Mouse (Mus musculus) heart, embryonic 12.5 days (tissue): ENCODE results near the gene Cop1. TPM values are rescaled to one million over a fixed set of nuclear protein-coding genes. Genes with fewer than 3 reads are reported as not detected.
"Not testable (repeated sequence)": the region's sequence is repeated elsewhere in the genome, so short reads cannot be mapped to it uniquely, and the experiment has no call there.

Experiments
- ATAC-seq: fragments of 200-750 bp; cut with Nextera tagmentation; 2 replicates; pipeline ENCODE4 v1.8.0; 2017; ENCODE audit warnings: moderate TSS enrichment, moderate library complexity; ENCODE audit not compliant: insufficient number of reproducible peaks, low FRiP score
- H3K27ac ChIP-seq: fragments of 300-500 bp; sonication (generic); 2 replicates; pipeline ENCODE4 v1.5.1; 2016; ENCODE audit warnings: mild to moderate bottlenecking, moderate library complexity; ENCODE audit not compliant: poor library complexity, severe bottlenecking
- H3K27me3 ChIP-seq: fragments of 300-500 bp; sonication (generic); replicated peaks from 2 replicates; pipeline ENCODE4 v1.6.1; 2016; ENCODE audit warnings: mild to moderate bottlenecking, moderate library complexity
- H3K36me3 ChIP-seq: fragments of 300-500 bp; sonication (generic); 2 replicates; pipeline ENCODE4 v1.6.1; 2016; ENCODE audit warnings: mild to moderate bottlenecking, moderate library complexity
- H3K4me1 ChIP-seq: fragments of 300-500 bp; sonication (generic); replicated peaks from 2 replicates; pipeline ENCODE4 v1.6.1; 2016; ENCODE audit warnings: mild to moderate bottlenecking
- H3K4me2 ChIP-seq: fragments of 300-500 bp; sonication (generic); 2 replicates; pipeline ENCODE4 v1.6.1; 2016; ENCODE audit warnings: mild to moderate bottlenecking, moderate library complexity
- H3K4me3 ChIP-seq: fragments of 300-500 bp; sonication (generic); 2 replicates; pipeline ENCODE4 v1.5.1; 2016; ENCODE audit warnings: mild to moderate bottlenecking
- H3K9ac ChIP-seq: fragments of 300-500 bp; sonication (generic); 2 replicates; pipeline ENCODE4 v1.6.1; 2016; ENCODE audit warnings: mild to moderate bottlenecking, moderate library complexity
- H3K9me3 ChIP-seq: fragments of 300-500 bp; sonication (generic); replicated peaks from 2 replicates; pipeline ENCODE4 v1.6.1; 2016; ENCODE audit warnings: mild to moderate bottlenecking, moderate library complexity
- WGBS: fragments of 180-500 bp; shearing (Covaris S2); methylation state at CpG from one replicate; pipeline ENCODE4 v1.1.7; 2016; 5-methylcytosine and 5-hydroxymethylcytosine counted together
- polyA plus RNA-seq: library from polyadenylated mRNA; unstranded; fragments of >200 nt; fragmentation: Nextera tagmentation; extraction: Ambion mirVana; gene quantifications from 2 replicates; pipeline ENCODE4 v1.2.1, GENCODE M21; 2016

The Cop1 gene
- polyA plus RNA-seq: 80.9 and 102 TPM in 2 replicates

DNA sequence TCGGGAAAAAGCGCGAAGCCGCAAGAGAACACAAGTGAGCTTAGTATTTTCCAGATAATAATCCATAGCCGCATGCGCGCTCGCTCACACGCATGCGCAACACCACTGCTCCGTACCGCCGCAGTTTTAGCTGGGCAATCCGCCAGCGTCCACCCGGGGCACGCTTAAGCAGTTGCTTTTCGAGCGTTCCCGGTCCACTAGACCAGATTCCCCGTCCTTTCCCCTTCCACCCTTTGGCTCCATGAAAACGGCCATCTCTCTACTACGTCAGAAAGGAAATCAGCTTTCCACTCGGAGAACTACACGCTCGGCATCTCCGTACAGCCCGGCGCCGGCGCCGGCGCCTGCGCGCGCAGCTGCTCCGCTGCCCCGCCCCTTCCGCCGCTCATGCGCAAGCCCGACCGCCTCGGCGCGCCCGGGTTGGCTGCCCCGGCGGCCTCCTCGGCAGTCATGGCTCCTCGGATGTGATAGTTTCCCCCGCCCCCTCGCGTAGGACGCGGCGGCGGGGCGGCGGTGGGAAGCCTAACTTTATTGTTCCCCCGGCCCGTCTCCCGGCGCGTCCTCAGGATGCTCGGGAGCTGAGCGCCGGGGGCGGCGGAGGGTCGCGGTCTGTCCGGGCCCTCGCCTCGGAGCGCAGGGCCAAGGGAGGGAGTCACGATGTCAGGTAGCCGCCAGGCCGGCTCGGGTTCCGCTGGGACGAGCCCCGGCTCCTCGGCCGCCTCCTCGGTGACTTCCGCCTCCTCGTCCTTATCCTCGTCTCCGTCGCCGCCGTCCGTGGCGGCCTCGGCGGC, at the start of gene Cop1:
Cop1 (plus strand) TSS at position 540 of the 791 bp plus-strand sequence.
- under 1% methylated on average over 81 of the region's 97 CpGs for WGBS
- ATAC-seq: peak; percentile 97
- peak within 1 kb of the TSS; percentile 89 for H3K27ac ChIP-seq

GRCm38 (mm10) chr1:159186741-159187140, 45.4 kb upstream of the Cop1 start:
- ATAC-seq: no peak
- 54% methylated on average over 3 of the region's 3 CpGs for WGBS
- no peaks in the 10 kb centered on the region for H3K4me1 ChIP-seq

More for the DNA sequence above, at the start of gene Cop1:
- not testable (repeated sequence) for H3K9me3 ChIP-seq, H3K27me3 ChIP-seq, H3K36me3 ChIP-seq
- peak within 1 kb of the TSS; percentile 83 for H3K9ac ChIP-seq
- peaks cover 21% of the 10 kb centered on the region for H3K4me1 ChIP-seq
- H3K4me2 ChIP-seq: peak within 1 kb of the TSS; percentile 83
- peak within 1 kb of the TSS; percentile 82 for H3K4me3 ChIP-seq

DNA sequence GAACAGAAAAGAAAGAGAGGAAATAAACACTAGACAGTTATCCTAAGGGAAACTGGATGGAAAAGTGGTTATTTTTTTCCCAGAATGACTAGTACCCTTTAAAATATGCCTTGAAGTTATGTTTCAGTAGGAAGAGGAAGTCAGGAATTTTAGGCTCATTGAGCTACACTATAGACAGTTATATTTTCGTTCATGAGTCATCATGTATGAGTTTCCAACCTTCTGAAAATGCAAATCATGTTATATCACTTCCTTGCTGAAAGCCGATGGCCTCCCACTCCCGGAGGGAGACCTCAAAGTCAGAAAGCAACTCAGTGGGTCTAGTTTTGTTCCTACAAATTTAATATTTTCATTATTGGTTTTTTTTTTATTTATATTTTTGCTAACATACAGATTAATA, 33.5 kb upstream of the Cop1 start:
- 70% methylated on average over 3 of the region's 3 CpGs for WGBS
- no peak overlapping the region for H3K27ac ChIP-seq
- no peak overlapping the region for H3K4me3 ChIP-seq
- H3K27me3 ChIP-seq: no peaks in the 10 kb centered on the region
- ATAC-seq: no peak
- no peak overlapping the region for H3K4me2 ChIP-seq
- no peaks in the 10 kb centered on the region for H3K36me3 ChIP-seq
- no peaks in the 10 kb centered on the region for H3K4me1 ChIP-seq
- no peaks in the 10 kb centered on the region for H3K9me3 ChIP-seq
- H3K9ac ChIP-seq: no peak overlapping the region

More at GRCm38 (mm10) chr1:159186741-159187140, 45.4 kb upstream of the Cop1 start:
- no peaks in the 10 kb centered on the region for H3K27me3 ChIP-seq
- no peak overlapping the region for H3K9ac ChIP-seq
- H3K4me3 ChIP-seq: no peak overlapping the region
- H3K27ac ChIP-seq: no peak overlapping the region
- no peaks in the 10 kb centered on the region for H3K36me3 ChIP-seq
- H3K9me3 ChIP-seq: no peaks in the 10 kb centered on the region
- no peak overlapping the region for H3K4me2 ChIP-seq

DNA sequence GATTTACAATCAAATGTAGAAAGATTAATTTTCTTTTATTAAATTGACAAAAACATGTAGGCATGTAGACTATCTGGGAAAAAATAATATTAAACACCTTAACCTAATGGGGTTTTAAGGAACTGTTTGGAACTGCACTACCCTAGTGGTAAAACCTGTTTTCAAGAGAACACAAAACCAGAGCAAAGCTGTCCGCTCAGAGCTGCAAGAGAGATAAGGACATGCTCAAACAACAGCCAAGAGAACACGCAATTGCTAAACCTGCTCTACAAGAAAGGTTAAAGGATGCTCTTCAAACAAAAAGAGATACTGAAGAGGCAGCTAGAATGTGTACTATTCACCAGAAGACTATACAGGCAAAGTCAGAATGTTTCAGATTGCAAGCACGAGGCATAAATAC, 32.5 kb upstream of the Cop1 start:
- H3K9me3 ChIP-seq: no peaks in the 10 kb centered on the region
- WGBS: 69% methylated on average over 3 of the region's 3 CpGs

GRCm38 (mm10) chr1:159201220-159201619, 30.9 kb upstream of the Cop1 start:
- H3K4me1 ChIP-seq: no peaks in the 10 kb centered on the region
- no peak overlapping the region for H3K4me3 ChIP-seq
- H3K4me2 ChIP-seq: no peak overlapping the region
- no peaks in the 10 kb centered on the region for H3K9me3 ChIP-seq
- H3K9ac ChIP-seq: no peak overlapping the region
- no peak overlapping the region for H3K27ac ChIP-seq
- no peaks in the 10 kb centered on the region for H3K27me3 ChIP-seq
- ATAC-seq: no peak
- no peaks in the 10 kb centered on the region for H3K36me3 ChIP-seq

More for the DNA sequence above, 32.5 kb upstream of the Cop1 start:
- Histone ChIP-seq H3K4me3 (no peak overlapping the region), H3K36me3 (no peaks in the 10 kb centered on the region), H3K27me3 (no peaks in the 10 kb centered on the region), H3K4me1 (no peaks in the 10 kb centered on the region), H3K4me2 (no peak overlapping the region), H3K27ac (no peak overlapping the region), H3K9ac (no peak overlapping the region)
- ATAC-seq: no peak

DNA sequence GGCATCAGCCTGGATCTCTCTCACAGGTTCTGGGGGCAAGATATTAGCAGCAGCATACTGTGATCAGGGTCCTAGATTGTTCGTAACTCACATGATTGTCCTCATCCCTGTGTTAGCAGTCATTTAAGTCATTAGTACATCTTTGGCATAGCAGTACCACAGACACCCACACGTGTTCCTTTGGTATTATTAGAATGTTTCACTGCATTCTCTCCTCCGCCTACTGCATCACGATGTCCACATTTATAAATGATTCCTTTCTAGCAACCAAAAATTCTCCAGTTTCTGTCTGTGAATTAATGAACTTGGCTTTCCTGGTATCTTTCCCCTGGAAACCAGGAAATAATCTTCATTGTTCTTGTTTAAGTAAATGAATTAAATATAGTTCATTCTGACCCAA, 20.4 kb upstream of the Cop1 start:
- Histone ChIP-seq H3K4me1 (no peaks in the 10 kb centered on the region), H3K4me2 (no peak overlapping the region), H3K9me3 (no peaks in the 10 kb centered on the region), H3K27ac (no peak overlapping the region), H3K4me3 (no peak overlapping the region), H3K27me3 (no peaks in the 10 kb centered on the region), H3K36me3 (no peaks in the 10 kb centered on the region), H3K9ac (no peak overlapping the region)
- WGBS: 80% methylated on average over 4 of the region's 4 CpGs
- no peak for ATAC-seq

GRCm38 (mm10) chr1:159217437-159217836, 14.7 kb upstream of the Cop1 start:
- no peak for ATAC-seq
- WGBS: 80% methylated on average over 4 of the region's 4 CpGs
- no peak overlapping the region for H3K4me2 ChIP-seq
- H3K9ac ChIP-seq: no peak overlapping the region
- no peaks in the 10 kb centered on the region for H3K36me3 ChIP-seq
- H3K4me3 ChIP-seq: no peak overlapping the region
- no peaks in the 10 kb centered on the region for H3K4me1 ChIP-seq
- no peaks in the 10 kb centered on the region for H3K9me3 ChIP-seq
- H3K27me3 ChIP-seq: no peaks in the 10 kb centered on the region
- H3K27ac ChIP-seq: no peak overlapping the region

- 71% methylated on average over 2 of the region's 2 CpGs for WGBS
- H3K9ac ChIP-seq: no peak overlapping the region
- H3K27me3 ChIP-seq: no peaks in the 10 kb centered on the region
- H3K36me3 ChIP-seq: no peaks in the 10 kb centered on the region
- H3K4me1 ChIP-seq: no peaks in the 10 kb centered on the region
- no peak overlapping the region for H3K4me3 ChIP-seq
- no peak overlapping the region for H3K4me2 ChIP-seq
- no peak for ATAC-seq
- no peaks in the 10 kb centered on the region for H3K9me3 ChIP-seq
- no peak overlapping the region for H3K27ac ChIP-seq
Observed at GRCm38 (mm10) chr1:159222046-159222445, 10.1 kb upstream of the Cop1 start.

DNA sequence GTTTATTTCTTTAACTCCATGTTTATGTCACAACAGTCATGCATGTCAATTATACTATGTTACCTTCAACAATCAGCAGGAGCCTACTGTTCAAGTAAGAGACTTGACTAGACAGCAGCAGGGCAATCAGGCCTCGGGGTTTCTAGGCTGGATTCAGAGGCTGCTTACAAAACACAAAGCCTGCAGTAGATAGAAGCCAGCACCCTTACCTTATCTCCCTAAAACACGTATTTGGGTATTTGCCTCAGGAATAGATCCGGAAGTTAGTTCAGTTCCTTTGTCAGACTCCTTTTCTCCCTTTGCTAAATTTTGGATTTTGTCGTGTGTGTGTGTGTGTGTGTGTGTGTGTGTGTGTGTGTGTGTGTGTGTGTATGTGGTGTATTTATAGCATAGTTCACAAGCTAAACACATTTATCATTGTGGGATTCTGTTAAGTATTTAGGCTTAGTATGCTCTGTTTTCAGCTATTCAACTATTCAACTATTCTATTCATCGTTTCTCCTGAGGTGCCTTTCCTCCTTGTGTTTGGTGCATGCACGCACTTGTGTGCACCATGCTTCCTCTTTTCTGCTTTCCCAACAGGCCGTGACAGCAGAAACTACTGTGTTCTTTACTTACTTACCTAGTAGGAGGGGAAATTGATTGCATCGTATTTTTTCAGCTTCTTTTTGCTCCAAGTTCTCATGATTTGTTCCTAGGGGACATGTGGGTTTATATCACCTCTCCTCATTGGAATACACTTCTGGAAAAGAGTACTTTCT, 6.9 kb upstream of the Cop1 start:
- H3K9me3 ChIP-seq: no peaks in the 10 kb centered on the region
- ATAC-seq: no peak
- WGBS: 50% methylated on average over 8 of the region's 8 CpGs
- no peak overlapping the region for H3K4me2 ChIP-seq
- H3K27ac ChIP-seq: no peak overlapping the region
- no peaks in the 10 kb centered on the region for H3K36me3 ChIP-seq
- no peak overlapping the region for H3K4me3 ChIP-seq
- no peak overlapping the region for H3K9ac ChIP-seq
- H3K4me1 ChIP-seq: peaks cover 5% of the 10 kb centered on the region; the same call in 1 of the 2 replicates
- H3K27me3 ChIP-seq: no peaks in the 10 kb centered on the region

- H3K27ac ChIP-seq: peak overlapping the region; percentile 89; the same call in 1 of the 2 replicates
- peak; percentile 80 for ATAC-seq
- H3K4me1 ChIP-seq: peaks cover 24% of the 10 kb centered on the region
- H3K27me3 ChIP-seq, H3K36me3 ChIP-seq, H3K9me3 ChIP-seq: not testable (repeated sequence)
- H3K4me2 ChIP-seq: peak overlapping the region; percentile 83
- peak overlapping the region; percentile 83 for H3K9ac ChIP-seq
- WGBS: 3% methylated on average over 33 of the region's 47 CpGs
- H3K4me3 ChIP-seq: peak overlapping the region; percentile 82
Observed at GRCm38 (mm10) chr1:159232572-159233261, 597 bp downstream of the Cop1 start.

DNA sequence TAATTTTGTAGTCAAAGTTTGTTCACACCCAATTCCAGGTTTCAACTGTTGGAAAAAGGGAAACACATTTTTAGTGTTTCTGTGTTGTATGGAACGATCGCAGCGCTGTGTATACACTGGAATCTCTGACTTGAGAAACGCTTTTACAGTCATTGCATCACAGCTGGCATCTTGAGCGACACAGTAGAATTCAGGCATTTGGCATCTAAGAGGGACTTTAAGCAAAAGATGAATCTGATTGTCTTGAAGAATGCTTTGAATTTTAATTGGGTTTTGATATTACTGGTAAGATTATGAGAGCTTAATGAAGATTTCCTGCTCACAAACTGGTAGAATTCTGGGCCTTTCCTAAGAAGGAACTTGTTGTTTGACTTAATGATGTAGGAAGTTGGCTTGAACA, 1.3 kb downstream of the Cop1 start:
- no peak overlapping the region for H3K27ac ChIP-seq
- H3K4me2 ChIP-seq: peak overlapping the region; percentile 83
- 31% methylated on average over 5 of the region's 5 CpGs for WGBS
- H3K4me3 ChIP-seq: peak overlapping the region; percentile 82
- H3K36me3 ChIP-seq: no peaks in the 10 kb centered on the region; the same call in 1 of the 2 replicates
- no peak for ATAC-seq
- peaks cover 28% of the 10 kb centered on the region for H3K4me1 ChIP-seq
- H3K9ac ChIP-seq: peak overlapping the region; percentile 83; the same call in 1 of the 2 replicates
- no peaks in the 10 kb centered on the region for H3K9me3 ChIP-seq
- H3K27me3 ChIP-seq: no peaks in the 10 kb centered on the region
